Mouse (Mus musculus) lung, postnatal 0 days (tissue): ENCODE results near the gene Olfr67.

Experiments used
- CTCF ChIP-seq: IDR thresholded peaks from 2 replicates; pipeline ENCODE4 v1.5.1; 2016; ENCODE audit warnings: antibody characterized with exemption, mild to moderate bottlenecking
- EP300 ChIP-seq: IDR thresholded peaks from 2 replicates; pipeline ENCODE4 v1.6.1; 2016; ENCODE audit warnings: antibody characterized with exemption, mild to moderate bottlenecking, control low read depth

DNA sequence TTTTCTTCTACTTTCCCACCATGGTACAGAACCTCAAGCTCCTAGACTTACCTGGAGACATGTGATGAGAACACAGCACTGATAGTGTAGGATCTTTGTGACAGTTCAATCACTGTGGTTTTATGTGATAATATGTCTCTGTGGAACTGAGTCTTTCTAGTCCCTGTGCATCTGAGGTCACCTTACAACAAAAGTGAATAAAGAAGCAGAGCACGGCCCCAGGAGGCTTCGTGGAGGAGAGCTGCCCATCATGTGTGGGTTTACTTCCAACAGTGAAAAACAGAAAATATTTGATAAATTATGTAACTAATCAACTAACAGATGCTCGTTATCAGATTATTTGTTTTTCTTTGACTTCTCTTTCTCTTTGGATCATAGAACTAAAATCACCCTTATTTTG is 12.0 kb downstream of the Olfr67 start, which contains the start of gene Olfr68:
- TF ChIP-seq EP300 (no peak), CTCF (no peak)
